Mouse (Mus musculus) adrenal gland, postnatal 10 days (tissue): ENCODE measurements around the gene Slc46a1. TPM values are rescaled to one million over a fixed set of nuclear protein-coding genes. Genes with fewer than 3 reads are reported as not detected.

Source experiments
- DNase-seq: peaks from one replicate; pipeline ENCODE4 v3.0.0; 2021; ENCODE audit warnings: mixed read lengths
- total RNA-seq, 2 experiments: library from RNA; stranded (reverse); gene quantifications; 2 replicates each; pipeline ENCODE4 v1.2.3; 2021

Slc46a1 gene
- total RNA-seq, 2 experiments from 2014 or later, result 13.2 to 14.8 TPM

- DNase-seq, result no peak
These were observed 11.2 kb upstream of the Slc46a1 start for GRCm38 (mm10) chr11:78454276-78454675.

DNA sequence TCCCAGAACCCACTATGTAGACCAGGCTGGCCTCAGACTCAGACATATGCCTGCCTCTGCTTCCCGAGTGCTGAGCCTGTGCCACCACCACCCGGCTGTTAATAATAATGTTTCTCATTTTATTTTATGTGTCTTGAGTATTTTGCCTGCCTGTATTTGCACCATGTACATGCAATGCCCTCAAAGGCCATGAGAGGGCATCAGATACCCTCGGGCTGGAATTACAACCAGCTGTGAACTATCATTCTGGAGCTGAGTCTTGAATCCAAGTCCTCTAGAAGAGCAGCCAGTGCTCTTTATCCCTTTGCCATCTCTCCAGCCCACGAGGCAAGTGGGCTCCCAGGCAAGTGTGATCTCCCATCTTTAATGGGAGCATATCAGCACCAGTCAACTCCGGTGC, 10.2 kb upstream of the Slc46a1 start:
- DNase-seq, result peak; percentile 69

GRCm38 (mm10) chr11:78458740-78459139, 6.8 kb upstream of the Slc46a1 start:
- DNase-seq, result no peak

DNA sequence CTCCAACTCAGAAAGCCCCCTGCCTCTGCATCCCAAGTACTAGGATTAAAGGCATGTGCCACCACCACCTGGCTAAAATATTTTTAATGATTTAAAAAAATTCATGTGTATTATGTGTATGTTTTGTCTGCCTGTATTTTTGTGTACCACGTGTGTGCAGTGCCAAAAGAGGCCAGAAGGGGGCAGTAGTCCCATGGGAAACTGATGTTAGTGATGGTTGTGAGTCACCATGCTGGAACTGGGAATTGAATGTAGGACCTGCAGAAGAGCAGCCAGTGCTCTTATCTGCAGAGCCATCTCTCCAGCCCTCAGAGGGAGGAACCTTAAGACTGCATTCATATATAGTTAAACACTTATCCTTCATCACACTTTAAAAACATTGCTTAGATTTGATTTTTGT, 3.6 kb upstream of the Slc46a1 start:
- DNase-seq, result no peak

DNA sequence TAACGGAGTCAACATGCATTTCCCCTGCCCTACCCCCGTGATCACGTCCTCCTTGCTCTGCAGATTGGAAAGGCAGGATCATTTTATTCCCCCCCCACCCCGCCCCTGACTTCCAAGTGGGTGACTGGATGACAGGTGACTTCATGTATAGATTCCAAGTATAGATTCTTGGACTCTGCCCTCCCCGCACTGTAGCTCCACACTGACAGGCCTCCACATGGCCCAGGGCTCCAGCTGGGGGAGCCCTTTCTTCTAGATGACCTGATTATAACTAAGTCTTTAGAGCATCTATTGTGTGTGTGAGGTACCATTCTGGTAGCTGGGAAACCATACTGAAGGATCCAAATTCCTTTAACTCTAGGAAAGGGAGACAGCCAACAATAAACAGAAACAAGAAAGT, 2.8 kb upstream of the Slc46a1 start:
- no peak for DNase-seq

DNA sequence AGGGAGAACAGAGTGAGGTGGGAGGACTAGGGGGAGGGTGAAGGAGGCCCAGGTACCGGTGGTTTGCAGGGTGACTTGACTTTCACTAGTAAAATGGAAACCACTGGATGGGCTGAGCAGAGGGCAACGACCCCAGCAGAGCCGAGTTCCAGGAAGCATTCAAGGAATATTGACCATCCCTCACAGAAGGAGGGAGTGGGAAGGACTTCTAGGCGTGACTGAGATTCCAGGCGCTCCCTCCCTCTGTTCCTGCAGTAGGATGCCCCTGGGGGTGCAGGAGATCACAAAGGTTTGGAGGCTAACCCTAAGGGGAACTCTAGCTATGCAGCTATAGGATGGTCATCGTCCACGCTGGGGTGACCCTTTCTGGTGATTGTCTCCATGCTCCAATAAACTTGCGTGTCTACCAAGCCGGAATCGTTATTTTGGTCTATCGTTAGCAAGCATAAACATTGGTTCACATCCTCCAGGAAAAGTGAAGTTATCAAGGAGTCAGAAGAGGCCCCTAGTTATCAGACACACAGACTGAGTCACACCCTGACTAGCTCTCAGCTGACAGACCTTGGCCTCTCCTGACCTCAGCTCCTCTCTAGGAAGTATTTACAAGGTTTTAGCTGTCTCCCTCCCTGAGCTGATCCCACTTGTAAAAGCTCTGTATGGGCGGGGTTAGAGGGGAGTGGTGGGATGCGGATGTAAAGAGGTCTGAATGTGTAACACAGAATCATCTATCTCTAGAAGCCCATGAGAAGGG, 2.0 kb upstream of the Slc46a1 start:
- DNase-seq, result peak; percentile 28

- no peak for DNase-seq
These were observed 381 bp upstream of the Slc46a1 start for GRCm38 (mm10) chr11:78465116-78465515.

DNA sequence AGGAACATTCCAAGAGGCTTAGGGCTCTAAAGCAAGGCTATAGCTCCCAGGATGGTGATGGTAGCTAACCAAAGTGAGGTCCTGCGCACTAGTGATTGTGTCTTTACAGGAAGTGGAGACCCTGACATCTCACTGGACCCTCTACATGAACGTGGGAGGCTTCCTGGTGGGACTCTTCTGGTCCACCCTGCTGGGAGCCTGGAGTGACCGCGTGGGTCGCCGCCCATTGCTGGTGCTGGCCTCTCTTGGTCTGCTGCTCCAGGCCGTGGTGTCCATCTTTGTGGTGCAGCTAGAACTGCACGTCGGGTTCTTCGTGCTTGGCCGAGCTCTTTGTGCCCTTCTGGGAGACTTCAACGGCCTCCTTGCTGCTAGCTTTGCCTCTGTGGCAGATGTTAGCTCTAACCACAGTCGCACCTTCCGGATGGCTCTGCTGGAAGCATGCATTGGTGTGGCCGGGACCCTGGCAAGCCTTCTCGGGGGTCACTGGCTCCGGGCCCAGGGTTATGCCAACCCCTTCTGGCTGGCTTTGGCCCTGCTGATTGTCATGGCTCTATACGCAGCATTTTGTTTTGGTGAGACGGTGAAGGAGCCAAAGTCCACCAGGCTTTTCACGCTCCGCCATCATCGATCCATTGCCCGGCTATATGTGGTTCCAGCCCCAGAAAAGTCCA, 880 bp downstream of the Slc46a1 start:
- peak; percentile 18 for DNase-seq

- no peak for DNase-seq
These were observed 2.0 kb downstream of the Slc46a1 start for GRCm38 (mm10) chr11:78467515-78467914.

DNA sequence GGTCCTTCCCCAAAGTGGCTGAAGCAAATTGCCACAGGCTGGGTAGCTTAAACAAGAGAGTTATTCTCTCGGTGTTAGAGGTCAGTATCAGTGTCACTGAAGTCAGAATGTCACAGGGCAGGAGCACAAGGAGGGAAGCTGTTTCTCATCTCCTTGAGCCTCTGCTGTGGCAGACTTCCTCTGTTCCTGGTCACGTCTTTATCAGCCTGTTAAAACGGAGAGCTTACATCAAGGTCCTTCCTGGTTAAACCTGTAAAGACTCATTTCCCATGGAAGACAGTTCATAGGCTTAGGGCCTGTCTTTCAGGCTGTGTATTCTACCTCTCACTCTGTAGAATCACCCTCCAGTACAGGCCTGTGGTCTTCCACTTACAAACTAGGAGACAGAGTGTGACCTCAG, 2.4 kb downstream of the Slc46a1 start:
- DNase-seq, result no peak

GRCm38 (mm10) chr11:78471326-78472103, 6.0 kb downstream of the Slc46a1 start:
- DNase-seq, result peak; percentile 32

- no peak for DNase-seq
These were observed 9.8 kb downstream of the Slc46a1 start for GRCm38 (mm10) chr11:78475289-78475688.

- no peak for DNase-seq
These were observed 18.1 kb downstream of the Slc46a1 start for GRCm38 (mm10) chr11:78483639-78484038.

DNA sequence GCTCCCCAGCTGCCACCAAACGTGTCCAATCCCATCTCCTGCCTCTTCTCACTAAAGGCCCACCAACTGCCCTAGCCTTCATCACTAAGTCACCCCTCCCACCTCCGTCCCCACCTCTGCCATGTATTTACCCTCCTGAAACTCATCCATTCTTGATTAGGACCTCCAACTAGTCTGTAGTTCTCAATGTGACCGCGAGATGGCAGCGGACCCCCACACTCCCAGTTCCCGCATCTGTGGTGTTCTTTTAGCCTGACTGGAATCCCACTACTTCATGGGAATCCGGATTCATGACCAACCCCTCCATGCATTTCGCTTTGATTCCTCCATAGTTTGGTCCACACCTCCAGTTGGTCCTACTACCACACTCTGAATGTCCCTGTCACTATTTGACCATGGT, 22.7 kb downstream of the Slc46a1 start:
- peak; percentile 81 for DNase-seq

DNA sequence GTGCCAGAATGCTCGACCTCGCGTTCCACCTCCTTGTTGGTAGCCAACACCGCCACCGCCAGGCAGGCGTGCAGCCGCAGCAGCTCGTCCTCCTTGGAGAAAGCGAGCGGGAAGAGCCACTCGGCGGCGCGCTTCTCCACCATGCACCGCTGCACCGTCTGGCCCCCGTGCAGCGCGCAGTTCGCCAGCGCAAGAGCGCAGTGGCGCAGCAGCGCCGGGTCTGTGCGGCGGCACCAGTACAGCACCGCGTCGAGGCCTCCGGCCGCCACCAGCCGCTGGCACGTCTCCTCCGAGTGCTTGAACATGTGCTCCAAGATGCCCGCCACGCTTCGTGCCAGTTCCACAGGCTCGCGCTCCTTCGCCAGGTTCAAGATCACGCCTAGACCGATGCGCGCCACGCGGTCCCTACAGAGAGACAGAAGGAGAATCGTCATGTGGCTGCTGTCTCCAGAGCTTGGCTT, 25.3 kb downstream of the Slc46a1 start:
- peak; percentile 51 for DNase-seq

DNA sequence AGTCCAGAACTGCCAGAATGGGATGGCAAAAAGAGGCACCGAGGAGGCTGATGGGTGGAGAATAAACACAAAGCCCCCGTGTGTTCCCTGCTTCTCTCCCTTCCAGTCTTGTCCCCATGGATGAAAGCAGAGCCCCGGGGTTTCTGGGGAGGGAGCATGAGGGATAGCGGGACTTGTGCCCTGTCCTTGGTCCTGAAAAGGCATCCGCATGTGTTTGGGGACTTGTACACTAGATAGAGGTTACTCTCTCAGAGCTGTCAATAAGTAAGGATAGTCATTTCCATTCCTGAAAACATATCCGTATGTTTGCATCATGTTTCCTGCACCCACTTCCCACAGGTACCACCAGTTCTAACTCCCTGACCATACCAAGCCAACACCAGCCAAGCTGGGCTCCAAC, 30.4 kb downstream of the Slc46a1 start:
- DNase-seq, result peak; percentile 66

GRCm38 (mm10) chr11:78497071-78497541, 31.6 kb downstream of the Slc46a1 start:
- peak; percentile 58 for DNase-seq

GRCm38 (mm10) chr11:78497544-78498522, 32.3 kb downstream of the Slc46a1 start, which contains the start of gene Sarm1:
Gene Sarm1, minus strand, starts transcription at chr11:78497754.
- DNase-seq, result peak; percentile 95

- DNase-seq, result no peak
These were observed 33.5 kb downstream of the Slc46a1 start, which contains the start of gene Vtn for GRCm38 (mm10) chr11:78499004-78499403. Gene Vtn, plus strand, starts transcription at chr11:78499091.

- DNase-seq, result no peak
These were observed 34.0 kb downstream of the Slc46a1 start for GRCm38 (mm10) chr11:78499543-78499942.

DNA sequence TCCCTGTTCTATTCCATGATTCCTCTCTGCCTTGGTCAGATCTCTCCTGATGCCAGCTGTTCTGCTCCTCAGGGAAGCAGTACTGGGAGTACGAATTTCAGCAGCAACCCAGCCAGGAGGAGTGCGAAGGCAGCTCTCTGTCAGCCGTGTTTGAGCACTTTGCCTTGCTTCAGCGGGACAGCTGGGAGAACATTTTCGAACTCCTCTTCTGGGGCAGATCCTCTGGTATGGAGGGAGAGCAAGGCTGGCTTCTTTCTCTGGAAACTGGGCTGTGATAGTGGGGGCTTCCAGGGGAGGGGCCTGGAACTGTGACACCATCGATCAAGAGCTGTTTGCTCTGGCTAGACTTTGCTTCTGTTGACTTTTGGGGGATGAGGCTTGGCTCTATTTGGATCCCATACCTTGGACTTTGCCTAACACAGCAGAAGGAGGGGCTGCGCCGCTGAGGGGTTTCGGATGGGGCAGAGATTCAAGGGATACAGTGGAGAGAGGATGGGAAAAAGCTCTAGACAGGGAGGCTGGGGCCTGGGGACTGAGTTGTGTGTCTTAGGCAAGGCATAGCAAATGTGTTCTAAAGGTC, 35.2 kb downstream of the Slc46a1 start:
- DNase-seq, result no peak
